Mouse (Mus musculus): ENCODE measurements around the gene Pgbd5. TPM values are rescaled to one million over a fixed set of nuclear protein-coding genes. Genes with fewer than 3 reads are reported as not detected.

The Pgbd5 gene
- total RNA-seq (2012; rRNA removed) (1.2 and 3.1 TPM in 2 replicates), total RNA-seq (2014; rRNA removed) (0.53 and 0.89 TPM in 2 replicates), polyA plus RNA-seq (2012; ENCODE audit: insufficient read length, low read depth) (3.1 and 3.9 TPM in 2 replicates)

- H3K4me1 ChIP-seq (ENCODE audit: control insufficient read depth in 1 of 2, insufficient read depth in 2 of 2): peaks cover 0 to 3% of the 10 kb centered on the region in 2 experiments; a peak in 1 of 4 replicates
- no peak for DNase-seq (ENCODE audit: extremely low read depth)
- dilution Hi-C loops (cut with MboI; ENCODE audit: extremely low pct_ligation_motif_present, extremely low pct_unique_long_range_greater_than_20kb, low sequenced_read_pairs) (no loop called here), in situ Hi-C loops (cut with MboI; ENCODE audit: low pct_ligation_motif_present, low pct_unique_long_range_greater_than_20kb, low sequenced_read_pairs) (no loop called here)
- H3K9ac ChIP-seq (ENCODE audit: insufficient read depth, low read depth): no peak within 1 kb of the TSS
- TF ChIP-seq CHD2 (IDR thresholded peaks at IDR 0.05; ENCODE audit: low read length) (no peak), ZKSCAN1 (IDR thresholded peaks at IDR 0.05; ENCODE audit: borderline replicate concordance, low read depth, low read length) (no peak), NRF1 (IDR thresholded peaks at IDR 0.05; ENCODE audit: low read depth, low read length) (no peak), CHD1 (IDR thresholded peaks at IDR 0.05; ENCODE audit: low read depth, low read length) (no peak), SIN3A (IDR thresholded peaks at IDR 0.05; ENCODE audit: low read length) (no peak), BHLHE40 (IDR thresholded peaks at IDR 0.05; ENCODE audit: low read depth, low read length) (no peak), ETS1 (conservative IDR thresholded peaks at IDR 0.05; ENCODE audit: low read depth, low read length) (no peak)
- H3K4me3 ChIP-seq (replicated peaks in 1 of 3; ENCODE audit: low read depth in 2 of 3, low read length in 2 of 3, poor library complexity in 1 of 3): no peak within 1 kb of the TSS
- no peaks in the 10 kb centered on the region for H3K9me3 ChIP-seq (replicated peaks; ENCODE audit: low read length)
- H3K36me3 ChIP-seq (replicated peaks in 1 of 2; ENCODE audit: control insufficient read depth in 1 of 2, insufficient read depth in 1 of 2, low read length in 1 of 2): no peaks in the 10 kb centered on the region
- H3K27ac ChIP-seq (ENCODE audit: insufficient read depth, low read depth): no peak within 1 kb of the TSS
- H3K79me2 ChIP-seq (replicated peaks; ENCODE audit: control insufficient read depth, extremely low read depth, insufficient read depth, poor library complexity, severe bottlenecking): no peaks in the 10 kb centered on the region
- no peak within 1 kb of the TSS for H3K4me2 ChIP-seq (ENCODE audit: insufficient read depth, low read depth, poor library complexity, severe bottlenecking)
- H3K27me3 ChIP-seq (replicated peaks): peaks cover 80% of the 10 kb centered on the region
Measured at GRCm38 (mm10) chr8:124439558-124439957, at the start of gene Pgbd5. Pgbd5 (minus strand) TSS chr8:124439658.

GRCm38 (mm10) chr8:124483356-124484115 is 44.1 kb upstream of the Pgbd5 start:
- peak; percentile 13 to 28; a peak in 2 of 4 replicates for TF ChIP-seq CTCF (conservative IDR thresholded peaks at IDR 0.05 in 1 of 2, IDR thresholded peaks at IDR 0.05 in 1 of 2; ENCODE audit: low read depth in 2 of 2, low read length in 2 of 2)
- no peak for TF ChIP-seq BHLHE40 (IDR thresholded peaks at IDR 0.05; ENCODE audit: low read depth, low read length)
- Histone ChIP-seq H3K4me3 (replicated peaks in 1 of 3; ENCODE audit: low read depth in 2 of 3, low read length in 2 of 3, poor library complexity in 1 of 3) (no peak overlapping the region), H3K4me1 (ENCODE audit: control insufficient read depth in 1 of 2, insufficient read depth in 2 of 2) (no peaks in the 10 kb centered on the region; a peak in 1 of 4 replicates), H3K9me3 (replicated peaks; ENCODE audit: low read length) (peaks cover 4% of the 10 kb centered on the region), H3K9ac (ENCODE audit: insufficient read depth, low read depth) (no peak overlapping the region), H3K27ac (ENCODE audit: insufficient read depth, low read depth) (no peak overlapping the region), H3K36me3 (replicated peaks in 1 of 2; ENCODE audit: control insufficient read depth in 1 of 2, insufficient read depth in 1 of 2, low read length in 1 of 2) (no peaks in the 10 kb centered on the region), H3K79me2 (replicated peaks; ENCODE audit: control insufficient read depth, extremely low read depth, insufficient read depth, poor library complexity, severe bottlenecking) (no peaks in the 10 kb centered on the region), H3K4me2 (ENCODE audit: insufficient read depth, low read depth, poor library complexity, severe bottlenecking) (no peak overlapping the region), H3K27me3 (replicated peaks) (peaks cover 19% of the 10 kb centered on the region)
- DNase-seq (ENCODE audit: extremely low read depth): peak; percentile 4
- dilution Hi-C loops (cut with MboI; ENCODE audit: extremely low pct_ligation_motif_present, extremely low pct_unique_long_range_greater_than_20kb, low sequenced_read_pairs) (no loop called here), in situ Hi-C loops (cut with MboI; ENCODE audit: low pct_ligation_motif_present, low pct_unique_long_range_greater_than_20kb, low sequenced_read_pairs) (no loop called here)

- TF ChIP-seq USF2 (conservative IDR thresholded peaks at IDR 0.05; ENCODE audit: low read depth, low read length): no peak
- dilution Hi-C loops (cut with MboI; ENCODE audit: extremely low pct_ligation_motif_present, extremely low pct_unique_long_range_greater_than_20kb, low sequenced_read_pairs) (no loop called here), in situ Hi-C loops (cut with MboI; ENCODE audit: low pct_ligation_motif_present, low pct_unique_long_range_greater_than_20kb, low sequenced_read_pairs) (no loop called here)
Measured at GRCm38 (mm10) chr8:124482790-124483189, 43.3 kb upstream of the Pgbd5 start.

More at GRCm38 (mm10) chr8:124482790-124483189, 43.3 kb upstream of the Pgbd5 start:
- Histone ChIP-seq H3K4me2 (ENCODE audit: insufficient read depth, low read depth, poor library complexity, severe bottlenecking) (no peak overlapping the region), H3K79me2 (replicated peaks; ENCODE audit: control insufficient read depth, extremely low read depth, insufficient read depth, poor library complexity, severe bottlenecking) (no peaks in the 10 kb centered on the region), H3K9me3 (replicated peaks; ENCODE audit: low read length) (peaks cover 6% of the 10 kb centered on the region), H3K9ac (ENCODE audit: insufficient read depth, low read depth) (no peak overlapping the region), H3K4me3 (replicated peaks in 1 of 3; ENCODE audit: low read depth in 2 of 3, low read length in 2 of 3, poor library complexity in 1 of 3) (no peak overlapping the region), H3K27me3 (replicated peaks) (peaks cover 25% of the 10 kb centered on the region), H3K36me3 (replicated peaks in 1 of 2; ENCODE audit: control insufficient read depth in 1 of 2, insufficient read depth in 1 of 2, low read length in 1 of 2) (no peaks in the 10 kb centered on the region), H3K4me1 (ENCODE audit: control insufficient read depth in 1 of 2, insufficient read depth in 2 of 2) (no peaks in the 10 kb centered on the region; a peak in 1 of 4 replicates), H3K27ac (ENCODE audit: insufficient read depth, low read depth) (no peak overlapping the region)
- no peak for DNase-seq (ENCODE audit: extremely low read depth)

Measured in CH12.LX (cell line).